Mouse (Mus musculus) lung, postnatal 25 days (tissue): Measurements from ENCODE around the gene Lmf2.

Experiments
- DNase-seq: peaks from one replicate; pipeline ENCODE4 v3.0.0; 2022; ENCODE audit warnings: low spot score

Lmf2 gene

DNA sequence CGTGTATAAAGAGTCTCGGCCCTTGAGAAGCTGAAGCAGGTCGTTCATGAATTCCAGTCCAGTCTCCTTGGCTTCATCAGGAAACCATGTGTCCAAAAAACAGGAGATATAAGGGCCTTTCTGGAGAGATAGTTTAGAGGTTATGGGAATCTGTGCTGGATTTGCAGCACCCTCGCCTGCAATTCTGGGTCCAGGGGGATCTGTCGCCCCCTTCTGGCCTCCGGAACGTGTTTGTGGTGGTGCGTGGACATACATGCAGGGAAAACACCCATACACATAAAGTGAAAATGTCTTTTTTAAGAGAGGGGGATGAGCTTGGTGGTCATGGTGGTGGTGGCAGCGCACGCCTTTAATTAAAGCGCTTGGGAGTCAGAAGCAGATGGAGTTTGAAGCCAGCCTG lies 39.3 kb downstream of the Lmf2 start:
- no peak for DNase-seq

- peak; percentile 99 for DNase-seq
Observed at GRCm38 (mm10) chr15:89315190-89315731, 40.2 kb downstream of the Lmf2 start, which contains the start of gene Sbf1. Gene Sbf1 (minus strand): TSS chr15:89315311.

DNA sequence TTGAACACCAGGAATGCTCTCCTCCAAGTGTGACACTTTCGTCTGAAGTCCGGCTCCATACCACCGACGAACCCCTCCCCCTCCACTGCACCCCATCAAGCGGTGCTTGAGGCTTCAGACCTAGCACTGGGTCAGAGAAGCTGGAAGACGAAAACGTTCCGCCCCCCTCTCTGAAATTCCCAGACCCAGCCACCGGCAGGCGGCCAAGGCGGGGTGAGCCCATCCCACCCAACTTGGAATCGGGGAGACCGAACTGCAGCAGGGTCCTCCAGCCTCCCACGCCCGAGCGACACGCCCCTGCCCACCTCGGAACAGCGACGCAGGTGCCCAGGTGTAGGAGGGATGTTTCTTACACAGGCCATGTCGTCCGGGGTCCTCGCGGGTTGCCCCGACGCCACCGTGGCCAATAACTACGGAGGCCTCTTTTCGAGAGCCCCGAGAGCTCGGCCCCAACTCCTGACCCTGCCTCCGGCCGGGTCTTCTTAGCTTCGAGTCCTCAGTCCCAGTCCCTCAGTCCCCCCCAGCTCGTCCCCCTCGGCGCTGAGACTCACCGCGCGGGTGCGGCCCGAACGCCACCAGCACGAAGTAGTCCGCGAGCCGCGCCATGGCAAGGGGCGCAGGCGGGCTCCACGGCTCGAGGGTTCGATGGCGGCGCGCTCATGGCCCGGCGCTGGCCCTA lies 40.8 kb downstream of the Lmf2 start:
- DNase-seq, result no peak

DNA sequence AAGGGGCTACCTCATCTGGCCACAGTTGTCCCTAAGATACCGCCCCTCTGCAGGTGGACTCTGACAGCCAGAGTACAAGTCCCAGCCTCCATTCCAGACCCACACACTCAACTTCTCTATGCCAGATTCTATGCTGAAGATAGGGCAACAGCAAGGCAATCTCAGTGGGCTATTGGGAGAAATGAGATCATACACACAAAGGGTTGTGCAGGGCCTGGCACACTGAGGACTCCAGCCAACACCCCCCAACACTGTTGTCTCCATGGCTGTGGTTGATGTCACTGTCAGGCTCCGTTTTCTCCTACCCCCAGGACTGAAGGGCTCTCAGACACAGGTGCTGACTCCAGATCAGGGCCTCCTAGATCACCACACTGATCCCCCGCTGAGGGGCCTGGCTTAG lies 41.4 kb downstream of the Lmf2 start:
- DNase-seq, result no peak

GRCm38 (mm10) chr15:89313359-89313758 lies 42.1 kb downstream of the Lmf2 start:
- DNase-seq, result no peak

DNA sequence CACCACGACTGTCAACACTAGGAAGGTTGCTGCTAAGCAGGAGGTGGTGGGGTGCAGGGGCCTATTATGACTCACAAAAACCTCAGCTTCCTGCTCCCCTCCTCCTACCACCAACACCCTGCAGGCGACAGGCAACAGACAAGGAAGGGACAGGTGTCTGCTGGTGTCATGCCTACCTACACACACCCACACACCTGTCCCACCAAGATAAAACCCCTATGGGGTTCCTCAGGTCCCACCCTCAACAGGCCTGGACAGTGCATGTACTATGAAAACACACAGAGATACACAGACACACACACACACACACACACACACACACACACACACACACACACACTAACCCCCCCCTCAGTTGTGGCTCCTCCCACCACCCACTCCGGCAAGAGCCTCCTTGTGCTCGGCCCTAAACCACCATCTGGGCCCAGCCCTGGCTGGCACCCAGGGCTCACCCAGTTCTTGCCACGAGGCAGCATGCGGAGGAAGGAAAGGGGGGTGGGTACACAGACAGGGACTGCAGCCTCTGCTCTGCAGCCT lies 45.4 kb downstream of the Lmf2 start:
- DNase-seq, result peak; percentile 42

DNA sequence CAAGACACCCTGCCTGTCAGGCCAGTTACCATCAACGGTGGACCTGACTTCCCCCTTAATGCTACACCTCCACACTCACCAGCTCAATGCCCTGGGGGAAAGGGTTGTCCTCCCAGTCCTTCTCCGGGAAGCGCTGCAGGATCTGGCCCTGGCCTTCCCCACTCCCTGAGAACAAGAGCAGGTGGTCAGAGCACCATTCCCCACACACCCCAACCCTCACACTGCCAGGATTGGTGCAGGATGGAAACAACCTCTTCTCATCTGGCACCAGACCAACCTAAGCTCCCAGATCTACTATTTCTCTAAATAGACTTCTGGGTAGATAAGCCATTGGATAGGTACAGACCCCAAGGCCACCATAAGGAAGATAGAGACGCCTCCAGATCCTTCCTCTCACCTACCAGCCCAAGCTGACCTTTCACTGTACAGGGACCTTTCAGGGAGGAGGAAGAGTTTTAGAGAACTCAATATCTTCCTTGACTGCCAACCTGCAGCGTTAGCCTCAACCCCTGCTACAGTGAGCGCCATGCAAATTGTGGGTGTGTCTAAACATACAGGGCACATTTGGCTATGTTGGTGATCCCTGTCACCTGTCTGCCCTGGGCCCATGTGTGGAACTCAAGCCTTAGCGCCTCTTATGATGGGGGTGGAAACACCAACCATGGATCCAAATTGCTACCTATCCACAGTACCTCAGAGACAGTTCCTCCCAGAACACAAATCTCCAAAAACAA lies 46.9 kb downstream of the Lmf2 start:
- DNase-seq, result no peak

GRCm38 (mm10) chr15:89307461-89307860 lies 48.0 kb downstream of the Lmf2 start:
- DNase-seq, result no peak

DNA sequence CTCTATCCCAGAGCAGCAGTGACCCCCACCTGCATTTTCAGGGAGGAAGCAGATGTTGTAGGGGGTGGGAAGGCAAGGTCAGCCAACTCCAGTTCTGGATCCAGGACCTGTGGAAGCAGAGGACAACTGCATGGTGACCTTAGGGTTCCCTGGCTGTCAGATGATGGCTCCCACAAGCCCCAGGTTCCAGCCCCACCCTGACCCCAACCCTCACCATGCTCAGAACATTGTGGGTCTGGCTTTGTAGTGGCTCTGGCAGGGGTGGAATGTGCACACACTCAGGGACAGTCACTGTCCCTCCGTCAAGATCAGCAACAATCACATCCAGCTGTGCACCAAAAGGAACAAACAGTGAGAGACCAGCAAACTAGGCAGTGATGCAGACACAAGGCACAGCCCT lies 49.5 kb downstream of the Lmf2 start:
- DNase-seq, result no peak
